Mouse (Mus musculus): ENCODE measurements around the gene Spon1. TPM values are rescaled to one million over a fixed set of nuclear protein-coding genes. Genes with fewer than 3 reads are reported as not detected.
A peak's percentile ranks its signal among the peaks of the same experiment; 100 is the strongest.

Gene Spon1
- total RNA-seq, 2 experiments from 2014 or later: 3.0 to 6.6 TPM

DNA sequence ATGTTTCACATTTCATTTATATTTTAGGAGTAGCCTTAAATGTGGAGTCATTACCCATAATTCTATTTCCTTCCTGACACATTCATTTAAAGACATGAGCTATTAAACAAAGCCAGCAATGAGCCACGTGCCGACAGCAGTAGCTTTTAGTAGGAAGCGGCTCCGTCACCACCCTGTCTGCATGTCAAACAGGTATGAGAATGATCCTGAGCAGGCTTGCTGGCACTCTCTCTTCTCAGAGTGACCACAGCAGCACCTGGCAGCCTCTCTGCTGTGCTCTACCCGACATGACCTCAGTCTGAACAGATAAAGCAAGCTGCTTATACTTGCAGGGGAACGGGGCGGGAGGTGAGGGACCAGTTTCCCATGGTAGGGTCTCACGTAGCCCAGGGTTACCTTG is 297.7 kb downstream of the Spon1 start:
- DNase-seq: no peak

DNA sequence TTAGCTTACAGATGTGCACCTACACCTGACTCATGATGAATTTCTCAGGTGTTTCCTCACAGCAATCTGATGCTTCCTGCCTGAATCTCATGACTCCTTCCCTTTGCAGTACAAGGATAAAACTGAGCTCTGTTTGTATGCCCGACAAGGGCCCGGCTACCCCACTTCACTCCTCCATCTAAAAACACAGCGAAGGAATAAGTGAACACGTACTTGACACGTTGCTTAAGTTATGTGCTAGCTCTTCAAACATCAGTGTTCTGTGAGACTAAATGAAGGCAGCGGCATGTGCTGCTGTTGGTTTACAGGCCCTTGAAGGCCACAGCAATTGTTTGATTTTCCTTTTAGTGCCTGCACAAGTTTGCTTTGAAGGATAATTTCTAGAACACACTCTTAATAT is 298.2 kb downstream of the Spon1 start:
- DNase-seq: no peak

DNA sequence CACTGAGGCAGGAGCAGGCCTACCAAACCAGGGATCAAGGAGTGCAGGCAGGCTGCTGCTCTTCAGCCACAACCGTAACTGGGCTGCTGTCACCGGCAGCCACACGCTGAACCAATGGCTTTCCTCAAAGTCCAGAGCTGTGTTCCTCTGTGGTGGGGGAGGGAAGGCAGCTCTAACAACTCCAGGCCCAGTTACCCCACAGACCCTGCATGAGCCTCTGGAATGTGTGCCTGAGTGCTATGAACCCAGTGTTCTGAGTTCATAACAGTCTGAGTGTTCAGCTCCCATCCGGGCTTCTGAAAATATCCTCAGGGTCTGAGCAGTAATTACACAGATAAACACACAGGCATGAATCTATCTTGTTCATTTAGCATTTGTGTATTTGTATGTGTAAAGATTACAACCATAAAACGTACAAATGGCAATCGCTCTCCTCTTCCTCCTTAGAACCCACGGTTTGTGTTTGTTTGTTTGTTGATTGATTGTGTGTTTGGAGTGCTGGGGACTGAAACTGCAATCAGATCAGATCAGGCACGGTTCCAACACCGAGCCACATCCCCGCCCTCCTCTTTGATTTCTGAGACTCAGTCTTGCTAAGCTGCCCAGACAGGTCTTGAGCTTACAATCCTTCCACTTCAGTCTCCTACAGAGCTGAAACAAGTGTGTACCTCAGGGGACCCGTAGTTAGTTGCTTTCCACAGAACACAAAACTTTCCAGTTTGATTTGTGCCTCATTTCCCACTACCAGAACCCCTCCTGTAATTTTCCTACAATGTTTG is 299.8 kb downstream of the Spon1 start:
- DNase-seq: no peak

DNA sequence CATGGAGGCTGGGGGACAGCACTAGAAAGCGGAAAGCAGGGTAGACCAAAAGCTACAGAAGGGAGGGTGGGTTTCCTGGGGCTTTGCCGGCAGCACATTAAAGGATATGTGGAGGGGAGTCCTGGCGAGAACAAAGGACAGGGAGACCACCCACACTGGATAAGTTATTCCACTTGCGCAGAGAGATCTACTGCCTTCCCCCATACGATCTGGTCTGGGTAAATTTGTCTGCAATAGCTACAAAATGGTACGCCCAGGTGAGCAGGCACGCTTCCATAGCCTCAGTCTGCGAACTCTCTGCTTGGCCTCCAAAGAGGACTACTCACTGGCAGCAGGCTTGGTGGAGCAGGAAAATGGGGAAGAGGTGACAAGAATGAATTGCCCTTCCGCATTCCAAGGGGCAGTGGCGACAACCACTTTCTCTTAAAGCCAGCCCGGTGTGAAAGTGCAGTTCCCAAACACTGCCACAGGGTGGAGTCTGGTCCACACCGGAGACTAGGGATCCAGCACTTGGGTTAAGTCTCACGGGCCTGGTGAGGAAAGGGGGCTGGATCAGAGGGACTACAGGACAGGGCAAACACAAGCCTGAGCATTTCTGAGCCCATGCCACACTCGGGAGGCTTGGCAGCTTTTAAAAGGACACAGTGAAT is 300.9 kb downstream of the Spon1 start:
- peak; percentile 56 for DNase-seq

DNA sequence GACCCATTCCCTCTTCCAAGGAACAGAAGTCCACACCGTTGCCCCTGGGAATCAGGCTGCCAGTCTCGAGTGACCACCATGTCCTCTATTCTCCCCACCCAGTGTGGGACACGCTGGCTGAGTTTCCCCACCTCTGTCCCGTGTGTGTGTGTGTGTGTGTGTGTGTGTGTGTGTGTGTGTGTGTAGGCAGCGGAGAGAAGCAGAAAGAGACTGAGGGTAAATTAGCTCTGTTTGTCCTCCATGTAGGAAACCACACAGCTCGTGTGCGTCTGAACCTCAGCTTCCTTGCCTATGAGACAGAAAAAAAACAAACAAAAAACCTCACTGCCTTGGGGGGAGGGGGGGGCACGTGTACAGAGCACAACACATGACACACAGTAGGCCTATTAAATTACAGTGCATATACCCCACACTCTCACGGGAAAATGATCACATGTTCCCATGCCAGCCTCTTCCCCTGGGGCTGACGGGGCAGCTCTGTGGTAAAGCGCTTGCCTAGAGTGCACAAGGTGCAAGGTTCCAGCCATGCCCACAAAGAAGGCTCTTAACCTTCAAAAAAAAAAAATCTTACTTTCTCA is 303.2 kb downstream of the Spon1 start:
- DNase-seq: no peak

DNA sequence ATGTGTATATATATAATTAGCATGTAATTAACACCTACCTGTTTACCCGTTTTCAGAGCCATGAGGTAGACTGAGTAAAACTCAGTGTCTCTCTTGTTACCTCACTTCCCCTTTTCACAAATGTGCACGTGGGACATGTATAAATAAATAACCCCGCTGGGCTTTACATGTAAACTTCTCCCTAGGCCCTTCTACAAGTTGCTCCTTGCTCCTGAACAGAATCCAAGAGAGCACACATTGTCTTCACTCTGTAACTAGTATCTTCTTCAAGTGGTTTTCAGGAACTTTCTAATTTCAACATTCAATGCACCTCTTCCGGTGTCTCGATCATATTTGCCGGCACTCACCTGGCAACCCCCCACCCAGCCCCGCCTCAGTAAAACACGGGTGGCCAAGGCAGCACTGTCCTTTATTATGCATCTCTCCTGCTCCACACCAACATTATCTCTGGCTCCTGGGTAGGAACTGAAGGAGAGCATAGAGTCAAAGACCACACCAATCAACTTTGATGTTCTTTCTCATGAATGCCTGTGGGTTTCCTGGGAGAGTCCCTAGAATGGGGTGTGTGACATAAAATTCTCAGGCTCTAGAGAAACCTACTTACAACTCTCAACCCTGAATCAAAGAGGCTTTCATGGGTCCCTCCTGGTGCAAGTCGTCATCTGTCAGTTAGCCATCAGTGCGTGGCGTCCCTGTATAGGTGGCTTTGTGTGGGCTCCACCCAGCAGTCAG is 304.1 kb downstream of the Spon1 start:
- no peak for DNase-seq

DNA sequence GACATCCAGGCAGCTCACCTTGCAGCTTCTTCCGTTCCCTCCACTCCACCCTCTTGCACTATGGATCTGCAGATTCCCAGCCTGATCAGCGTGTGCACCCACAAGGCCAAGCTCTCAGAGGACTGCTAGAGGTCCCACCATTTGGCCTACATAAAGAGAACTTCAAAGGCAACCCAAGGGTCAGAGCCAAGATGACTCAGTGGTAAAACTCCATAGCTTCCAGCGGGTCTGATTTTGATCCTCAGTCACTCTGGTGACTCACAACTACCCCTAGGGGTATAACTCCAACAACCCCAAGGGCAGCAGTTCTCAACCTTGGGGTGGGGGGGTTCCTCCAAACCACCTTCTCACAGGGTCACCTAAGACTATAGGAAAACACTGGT is 304.7 kb downstream of the Spon1 start:
- DNase-seq: no peak

DNA sequence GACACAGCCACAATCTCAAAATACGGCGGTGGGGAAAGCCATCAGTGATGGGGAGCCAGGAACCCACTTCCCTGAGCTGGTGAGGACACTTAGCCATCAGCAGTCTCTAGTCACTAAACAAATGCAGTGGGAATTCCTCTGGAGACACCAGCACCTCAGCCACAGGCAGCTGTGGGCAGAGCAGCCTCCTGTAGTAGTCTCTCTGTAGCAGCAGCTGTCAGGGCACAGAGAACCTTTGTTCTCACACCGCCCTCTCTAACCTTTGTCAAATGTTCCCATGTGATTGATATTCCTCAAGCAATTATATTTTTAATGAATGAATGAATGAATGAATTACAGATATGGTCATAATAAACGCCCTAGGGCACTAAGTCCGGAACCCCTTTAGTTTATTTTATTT is 305.6 kb downstream of the Spon1 start:
- DNase-seq: no peak

DNA sequence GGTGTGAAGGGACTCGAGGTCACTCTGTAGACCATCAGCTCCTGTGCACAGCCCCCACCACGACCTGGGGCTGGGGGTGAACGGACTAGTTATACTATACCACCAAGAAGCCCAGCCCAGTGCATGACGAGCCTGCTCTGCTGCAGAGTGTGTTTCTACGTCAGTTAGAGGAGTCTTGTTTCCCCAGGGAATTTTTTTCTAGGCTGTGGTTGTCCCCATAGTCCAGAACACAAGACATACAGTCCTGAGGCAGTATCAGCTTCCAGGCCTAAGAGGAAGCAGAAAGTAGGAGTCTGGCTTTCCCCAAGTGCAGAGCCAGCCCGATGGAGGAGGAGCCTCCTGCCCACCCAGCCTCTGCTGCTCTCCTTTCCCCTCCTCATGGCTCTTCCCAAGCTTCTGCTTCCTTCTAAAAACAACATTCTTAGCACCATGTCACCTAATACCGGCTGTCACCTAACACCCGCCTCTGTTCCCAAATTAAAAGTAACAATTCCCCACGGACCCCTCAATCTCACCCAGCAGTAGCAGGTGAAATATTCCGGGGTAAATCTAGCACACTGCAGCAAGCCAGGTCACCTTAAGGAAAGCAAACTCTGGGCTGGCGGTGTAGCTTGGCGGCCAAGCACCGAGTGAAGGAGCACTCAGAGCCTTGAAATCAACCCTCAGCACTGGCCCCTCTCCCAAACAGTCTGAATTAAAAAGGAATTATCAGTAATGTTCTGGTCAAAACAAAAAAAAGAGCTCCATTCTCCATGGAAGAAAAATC is 306.2 kb downstream of the Spon1 start:
- peak; percentile 20 for DNase-seq

DNA sequence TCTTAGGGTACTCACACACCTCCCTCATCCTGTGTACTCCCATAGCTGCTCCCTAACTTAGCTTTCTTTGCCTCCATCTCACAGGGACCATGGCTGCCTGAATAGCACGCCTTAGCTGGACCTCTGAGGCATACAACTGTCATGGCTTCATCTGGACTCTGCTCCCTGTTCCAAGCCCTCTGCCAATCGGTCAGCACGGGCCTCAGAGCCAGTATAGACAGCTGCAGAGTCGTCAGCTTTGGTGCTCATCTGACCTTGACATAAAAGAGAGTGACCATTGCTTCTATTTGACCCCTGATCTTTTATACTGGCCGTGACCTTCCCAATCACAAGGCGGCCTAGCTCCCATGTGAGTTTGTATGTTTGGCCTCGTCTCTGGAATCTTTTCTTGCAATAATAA is 308.3 kb downstream of the Spon1 start:
- DNase-seq: no peak

DNA sequence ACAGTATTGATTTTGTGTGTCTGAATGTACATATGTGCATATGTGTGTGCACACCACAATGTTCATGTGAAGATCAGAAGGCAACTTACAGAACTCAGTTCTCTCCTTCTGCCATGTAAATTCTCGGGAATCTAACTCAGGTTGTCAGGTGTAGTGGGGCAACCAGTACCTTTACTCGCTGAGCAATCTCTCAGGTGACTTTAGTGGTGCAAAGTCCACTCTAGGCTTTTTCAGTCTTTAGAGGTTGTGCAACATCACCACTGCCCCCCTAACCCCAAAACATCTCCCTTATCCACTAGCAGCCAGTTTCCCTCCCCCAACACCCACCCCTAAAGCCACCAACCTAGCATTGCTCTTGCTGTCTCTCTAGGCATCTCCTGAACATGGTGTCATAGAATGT is 308.8 kb downstream of the Spon1 start:
- DNase-seq: no peak

DNA sequence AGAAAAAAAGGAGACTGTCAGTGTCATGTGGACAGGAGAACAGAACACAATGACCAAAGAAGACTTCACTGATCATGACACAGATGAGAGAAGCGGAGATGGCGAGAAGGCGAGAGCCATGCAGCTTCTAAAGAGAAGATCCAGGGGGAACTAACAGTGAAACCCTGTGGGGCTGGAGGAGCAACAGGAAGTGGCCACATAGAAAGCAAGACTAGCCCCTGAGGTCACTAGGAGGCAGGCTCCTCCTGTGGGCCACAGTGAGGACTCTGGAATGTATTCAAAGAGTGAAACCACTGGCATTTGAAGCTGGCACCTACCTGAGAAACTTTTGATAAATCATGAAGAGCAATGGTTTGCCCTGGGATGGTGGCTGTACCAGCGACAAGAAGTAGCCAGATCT is 313.5 kb downstream of the Spon1 start:
- no peak for DNase-seq

DNA sequence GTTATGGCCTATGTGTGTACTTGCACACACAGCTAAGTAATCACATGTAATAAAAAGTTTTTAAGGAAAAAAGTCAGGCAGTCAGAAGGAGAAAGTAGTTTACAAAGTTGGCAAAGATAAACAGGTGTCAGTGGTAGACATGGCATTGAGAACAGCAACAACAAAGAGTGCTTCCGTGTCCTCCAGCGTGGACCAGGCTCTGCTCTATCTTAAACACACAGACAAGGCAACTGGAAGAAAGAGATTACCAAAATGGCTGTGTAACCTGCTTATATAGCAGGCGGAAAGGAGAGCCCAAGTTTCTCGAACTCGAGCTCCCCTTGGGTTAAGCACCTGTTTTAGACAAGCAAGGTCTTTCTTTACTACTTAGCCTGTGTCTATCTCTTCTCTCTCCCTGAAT is 314.5 kb downstream of the Spon1 start:
- DNase-seq: no peak

DNA sequence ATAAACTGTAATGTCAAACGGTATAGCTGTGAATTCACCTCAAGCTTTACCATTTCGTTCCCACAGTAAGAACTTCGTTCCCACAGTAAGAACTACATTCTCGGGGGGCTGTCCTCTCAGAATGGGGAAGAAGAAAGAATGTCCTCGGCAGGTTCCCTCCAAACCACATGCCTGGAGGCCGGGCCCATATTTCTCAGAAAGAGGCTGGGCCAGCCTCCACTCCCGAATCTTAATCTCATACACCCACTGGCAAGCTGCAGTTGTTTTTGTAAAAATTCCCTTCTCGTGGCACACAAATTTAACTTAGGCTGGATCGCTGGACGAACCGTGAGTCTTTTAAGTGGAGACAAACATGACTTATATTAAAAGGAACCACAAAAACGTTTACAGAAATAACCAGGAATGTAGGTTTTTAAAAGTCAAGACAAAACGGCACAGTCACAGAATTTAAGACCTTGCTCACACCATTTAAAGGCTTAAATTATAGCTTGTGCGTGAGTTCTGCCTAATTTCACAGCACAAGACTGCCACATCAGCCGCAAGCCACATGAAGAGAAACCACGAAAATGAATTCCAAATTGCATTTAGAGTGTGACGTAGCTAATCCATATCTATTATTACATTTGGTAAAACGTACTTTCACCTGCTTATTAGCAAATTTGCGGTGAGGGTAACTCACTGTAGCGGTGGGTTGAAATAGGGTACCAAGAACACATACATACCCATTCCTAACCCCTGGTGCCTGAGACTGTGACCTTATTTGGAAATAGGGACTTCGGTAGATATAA is 316.0 kb downstream of the Spon1 start:
- no peak for DNase-seq

DNA sequence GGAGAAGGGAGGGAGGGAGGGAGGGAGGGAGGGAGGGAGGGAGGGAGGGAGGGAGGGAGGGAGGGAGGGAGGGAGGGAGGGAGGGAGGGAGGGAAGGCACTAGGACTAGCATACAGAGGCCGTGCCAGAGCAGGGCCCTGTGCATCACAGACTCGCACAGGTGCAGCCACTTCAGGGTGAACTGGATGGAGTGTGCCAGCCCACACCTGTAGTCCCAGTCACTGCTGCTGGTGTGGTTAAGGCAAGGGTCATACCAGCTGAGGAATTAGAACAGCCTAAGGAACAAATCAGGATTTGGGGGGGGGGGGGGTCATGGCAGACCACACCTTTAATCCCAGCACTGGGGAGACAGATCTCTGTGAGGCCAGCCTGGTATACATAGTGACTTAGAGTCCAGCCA is 317.3 kb downstream of the Spon1 start:
- no peak for DNase-seq

DNA sequence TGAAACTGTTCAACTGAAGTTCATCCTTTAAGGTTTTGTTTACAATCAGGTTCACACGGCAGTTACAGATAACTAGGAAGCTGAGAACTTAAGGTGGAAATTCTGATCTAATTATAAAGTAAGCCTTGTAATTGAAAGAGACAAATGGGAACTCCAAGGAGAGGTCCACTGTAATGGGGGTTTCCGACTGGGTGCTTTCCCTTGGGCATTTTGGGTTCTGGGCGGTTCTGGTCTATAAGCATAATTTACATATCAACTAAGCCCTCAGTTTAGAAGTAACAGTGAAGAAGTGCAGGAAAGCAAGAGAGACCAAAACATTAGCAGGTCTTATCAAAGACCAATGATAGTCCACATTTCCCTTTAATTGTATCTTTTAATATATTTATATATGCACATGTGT is 318.0 kb downstream of the Spon1 start:
- no peak for DNase-seq

DNA sequence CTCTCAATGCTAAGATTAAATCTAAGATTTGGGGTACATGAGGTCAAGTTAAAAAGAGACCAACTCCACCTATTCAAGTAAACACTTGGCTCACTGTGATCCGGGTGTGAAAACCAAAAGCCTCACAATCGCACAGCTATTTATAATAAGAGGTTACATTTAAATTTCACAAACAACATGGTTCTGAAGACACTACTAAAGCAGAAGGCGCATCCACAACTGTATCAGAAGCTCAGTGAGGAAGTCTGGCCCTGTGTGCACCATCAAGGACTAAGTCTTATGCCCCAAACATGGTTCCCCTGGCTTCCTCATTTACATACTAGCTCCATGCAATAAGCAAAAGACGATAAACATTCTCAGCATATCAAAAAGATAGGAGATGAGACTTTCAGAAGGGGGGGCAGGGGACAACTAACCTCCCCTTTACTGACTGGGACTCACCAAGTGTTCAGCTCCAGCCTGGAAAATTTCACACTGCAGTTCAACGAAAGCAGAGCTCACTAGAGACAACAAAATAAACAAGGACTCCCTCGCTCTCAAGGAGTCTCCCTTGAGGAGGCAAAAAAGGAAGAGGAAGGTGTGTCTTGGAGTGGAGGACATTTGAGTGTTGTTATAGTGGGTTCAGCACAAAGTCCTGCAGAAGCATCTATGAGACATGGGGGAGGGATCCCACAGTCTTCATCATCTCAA is 320.4 kb downstream of the Spon1 start:
- DNase-seq: no peak

DNA sequence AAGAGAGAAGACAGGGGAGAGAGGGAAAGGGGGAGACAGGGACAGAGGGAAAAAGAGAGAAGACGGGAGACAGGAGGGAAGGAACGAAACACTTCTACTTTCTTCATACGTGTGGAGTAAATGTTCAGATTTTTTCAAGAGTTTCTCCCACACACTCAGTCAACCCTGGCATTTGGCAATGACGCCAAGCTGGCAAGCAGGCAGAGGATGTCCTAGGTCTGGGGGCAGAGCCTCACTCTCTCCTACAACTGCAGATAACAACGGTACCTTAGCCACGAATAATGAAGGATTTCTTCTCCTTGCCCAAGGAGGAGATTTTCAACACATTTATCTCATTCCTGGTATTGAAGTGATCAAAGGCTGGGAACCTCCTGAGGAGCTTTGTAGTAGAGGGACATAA is 321.5 kb downstream of the Spon1 start:
- DNase-seq: no peak

DNA sequence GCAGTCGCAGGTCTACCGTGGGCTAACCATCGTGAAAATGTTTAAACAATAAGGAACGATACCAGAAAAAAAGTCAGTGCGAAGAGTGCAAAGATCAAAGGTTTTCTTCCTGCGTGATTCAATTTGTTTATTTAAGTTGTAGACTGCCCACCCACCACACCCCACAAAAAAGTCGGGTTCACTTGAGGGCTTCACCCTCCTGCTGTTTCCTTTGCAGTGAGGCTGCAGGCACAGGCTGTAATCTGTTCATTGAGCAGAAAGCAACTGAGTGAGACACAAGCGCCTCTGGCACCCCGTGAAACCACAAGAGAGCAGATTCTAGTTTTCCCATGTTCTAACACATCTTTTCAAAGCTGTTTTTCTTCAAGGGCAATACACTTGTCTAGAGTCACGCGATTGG is 322.2 kb downstream of the Spon1 start:
- no peak for DNase-seq

DNA sequence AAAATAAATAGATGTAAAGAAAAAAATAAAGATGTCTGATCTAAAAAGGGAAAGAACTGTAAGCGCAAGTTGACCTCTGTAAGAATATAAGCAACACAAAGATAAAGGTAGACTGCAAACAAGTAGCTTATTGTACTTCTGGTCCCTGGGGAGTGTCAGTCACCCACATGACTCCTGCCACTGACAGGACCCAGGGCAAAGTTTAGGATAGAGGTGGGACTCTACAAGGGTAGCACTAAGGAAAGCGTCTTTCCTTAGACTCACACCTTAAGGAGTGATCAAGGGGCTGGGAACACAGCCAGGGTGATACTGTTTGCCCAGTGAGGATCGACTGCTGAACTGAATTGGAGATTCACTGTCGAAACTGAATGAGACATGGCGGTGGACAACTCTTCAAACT is 323.1 kb downstream of the Spon1 start:
- DNase-seq: no peak

DNA sequence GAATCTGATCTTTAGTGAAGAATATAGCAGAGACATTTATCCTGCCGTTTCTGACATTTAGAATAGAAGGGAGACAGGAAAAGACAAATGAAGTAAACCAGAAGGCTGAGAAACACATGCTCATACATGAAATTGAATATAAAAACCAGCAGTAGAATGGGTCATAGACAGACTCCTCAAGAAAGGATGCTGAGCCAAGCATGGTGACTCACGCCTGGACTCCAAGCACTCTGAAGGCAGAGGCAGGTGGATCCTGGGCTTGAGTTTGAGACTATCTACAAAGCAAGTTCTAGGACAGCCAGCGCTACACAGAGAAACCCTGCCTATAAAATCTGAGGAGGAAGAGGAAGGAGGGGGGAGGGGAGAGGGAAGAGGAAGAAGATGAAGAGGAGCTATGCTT is 324.4 kb downstream of the Spon1 start:
- no peak for DNase-seq

All from gastrocnemius, postnatal 25 days (tissue).